In genomic region chrX:163951618-163952017, GRCm38 (mm10) we compare ENCODE assay signal across 17 mouse cellular contexts.
"Had no signal": no experiment of that assay in that cellular context is flagged by ENCODE, and none has a peak within 500 bp of the region (broad histone marks: within the 10 kb centered on the region; RNA-seq: fewer than 3 reads in every experiment).

No protein-coding gene starts in this region.

- H3K4me1 ChIP-seq: intestine, embryonic 15.5 days; limb, embryonic 12.5 days; lung, embryonic 15.5 days; midbrain, embryonic 10.5 days; neural tube, embryonic 12.5 days had no signal

- H3K9me3 ChIP-seq: intestine, embryonic 15.5 days; limb, embryonic 12.5 days; liver, embryonic 13.5 days; lung, embryonic 15.5 days; midbrain, embryonic 10.5 days; neural tube, embryonic 12.5 days had no signal

- H3K27ac ChIP-seq: intestine, embryonic 15.5 days; limb, embryonic 12.5 days; liver, embryonic 13.5 days; lung, embryonic 15.5 days; macrophage; midbrain, embryonic 10.5 days; neural tube, embryonic 12.5 days; stomach, postnatal 0 days had no signal

- H3K4me3 ChIP-seq: intestine, embryonic 15.5 days; limb, embryonic 12.5 days; liver, embryonic 13.5 days; lung, embryonic 15.5 days; midbrain, embryonic 10.5 days; myocyte; neural tube, embryonic 12.5 days had no signal

- ATAC-seq: intestine, embryonic 15.5 days; liver, postnatal 0 days had no signal

- H3K27me3 ChIP-seq: intestine, embryonic 15.5 days; limb, embryonic 12.5 days; liver, embryonic 13.5 days; lung, embryonic 15.5 days; neural tube, embryonic 12.5 days had no signal

- H3K36me3 ChIP-seq: intestine, embryonic 15.5 days had no signal

- DNase-seq: kidney, adult 8-10 months; kidney, postnatal 25 days; liver; liver, embryonic 13.5 days; liver, postnatal 0 days; lung, postnatal 14 days; midbrain, embryonic 14.5 days; retina, postnatal 1 day; thymus, postnatal 14 days had no signal
